Mouse (Mus musculus): ENCODE measurements around the gene Pgghg.

Gene Pgghg

GRCm38 (mm10) chr7:140941222-140942051, at the start of gene Pgghg:
Gene Pgghg (plus strand): TSS chr7:140941391.
- in situ Hi-C loops (cut with MboI; ENCODE audit: low pct_unique_long_range_greater_than_20kb in 1 of 2, low sequenced_read_pairs in 2 of 2, unreplicated experiment in 1 of 2), result no loop called here

GRCm38 (mm10) chr7:140894031-140894430, 47.2 kb upstream of the Pgghg start:
- in situ Hi-C loops (cut with MboI; ENCODE audit: low pct_unique_long_range_greater_than_20kb in 1 of 2, low sequenced_read_pairs in 2 of 2, unreplicated experiment in 1 of 2), result no loop called here

GRCm38 (mm10) chr7:140894611-140895010, 46.6 kb upstream of the Pgghg start:
- in situ Hi-C loops (cut with MboI; ENCODE audit: low pct_unique_long_range_greater_than_20kb in 1 of 2, low sequenced_read_pairs in 2 of 2, unreplicated experiment in 1 of 2), result loop anchor here in 1 of 2 experiments (5.0 kb wide), 1 partner anchor 47 kb away; the partner anchor contains the start of genes Odf3 and Scgb1c1

GRCm38 (mm10) chr7:140897863-140898262, 43.3 kb upstream of the Pgghg start:
- in situ Hi-C loops (cut with MboI; ENCODE audit: low pct_unique_long_range_greater_than_20kb in 1 of 2, low sequenced_read_pairs in 2 of 2, unreplicated experiment in 1 of 2), result loop anchor here in 1 of 2 experiments (5.0 kb wide), 1 partner anchor 51 kb away; the partner anchor contains the start of genes Odf3 and Scgb1c1

GRCm38 (mm10) chr7:140899121-140899520, 42.1 kb upstream of the Pgghg start:
- in situ Hi-C loops (cut with MboI; ENCODE audit: low pct_unique_long_range_greater_than_20kb in 1 of 2, low sequenced_read_pairs in 2 of 2, unreplicated experiment in 1 of 2), result loop anchor here in 1 of 2 experiments (5.0 kb wide), 1 partner anchor 52 kb away; the partner anchor contains the start of genes Odf3 and Scgb1c1

GRCm38 (mm10) chr7:140900220-140900619, 41.0 kb upstream of the Pgghg start, which contains the start of gene Cox8b:
Gene Cox8b (minus strand): TSS chr7:140900446.
- in situ Hi-C loops (cut with MboI; ENCODE audit: low pct_unique_long_range_greater_than_20kb in 1 of 2, low sequenced_read_pairs in 2 of 2, unreplicated experiment in 1 of 2), result loop anchor here in 1 of 2 experiments (5.0 to 25.0 kb wide), 2 partner anchors 58 to 287 kb away; partner anchors contain the start of genes Hras and Lrrc56

- in situ Hi-C loops (cut with MboI; ENCODE audit: low pct_unique_long_range_greater_than_20kb in 1 of 2, low sequenced_read_pairs in 2 of 2, unreplicated experiment in 1 of 2), result loop anchor here in 1 of 2 experiments (5.0 to 25.0 kb wide), 2 partner anchors 60 to 285 kb away; partner anchors contain the start of genes Hras and Lrrc56
Observed at GRCm38 (mm10) chr7:140902036-140902875, 38.9 kb upstream of the Pgghg start.

GRCm38 (mm10) chr7:140903212-140903611, 38.0 kb upstream of the Pgghg start:
- in situ Hi-C loops (cut with MboI; ENCODE audit: low pct_unique_long_range_greater_than_20kb in 1 of 2, low sequenced_read_pairs in 2 of 2, unreplicated experiment in 1 of 2), result loop anchor here in 1 of 2 experiments (5.0 to 25.0 kb wide), 2 partner anchors 61 to 284 kb away; partner anchors contain the start of genes Hras and Lrrc56

GRCm38 (mm10) chr7:140905642-140906081, 35.5 kb upstream of the Pgghg start:
- in situ Hi-C loops (cut with MboI; ENCODE audit: low pct_unique_long_range_greater_than_20kb in 1 of 2, low sequenced_read_pairs in 2 of 2, unreplicated experiment in 1 of 2), result loop anchor here in 1 of 2 experiments (25.0 kb wide), 1 partner anchor 282 kb away; the partner anchor contains the start of genes Hras and Lrrc56

GRCm38 (mm10) chr7:140907131-140907530, 34.1 kb upstream of the Pgghg start:
- in situ Hi-C loops (cut with MboI; ENCODE audit: low pct_unique_long_range_greater_than_20kb in 1 of 2, low sequenced_read_pairs in 2 of 2, unreplicated experiment in 1 of 2), result loop anchor here in 1 of 2 experiments (25.0 kb wide), 1 partner anchor 280 kb away; the partner anchor contains the start of genes Hras and Lrrc56

GRCm38 (mm10) chr7:140907697-140908096, 33.5 kb upstream of the Pgghg start:
- in situ Hi-C loops (cut with MboI; ENCODE audit: low pct_unique_long_range_greater_than_20kb in 1 of 2, low sequenced_read_pairs in 2 of 2, unreplicated experiment in 1 of 2), result loop anchor here in 1 of 2 experiments (25.0 kb wide), 1 partner anchor 280 kb away; the partner anchor contains the start of genes Hras and Lrrc56

- in situ Hi-C loops (cut with MboI; ENCODE audit: low pct_unique_long_range_greater_than_20kb in 1 of 2, low sequenced_read_pairs in 2 of 2, unreplicated experiment in 1 of 2), result loop anchor here in 1 of 2 experiments (25.0 kb wide), 1 partner anchor 279 kb away; the partner anchor contains the start of genes Hras and Lrrc56
Observed at GRCm38 (mm10) chr7:140908181-140908580, 33.0 kb upstream of the Pgghg start.

- in situ Hi-C loops (cut with MboI; ENCODE audit: low pct_unique_long_range_greater_than_20kb in 1 of 2, low sequenced_read_pairs in 2 of 2, unreplicated experiment in 1 of 2), result loop anchor here in 1 of 2 experiments (25.0 kb wide), 1 partner anchor 279 kb away; the partner anchor contains the start of genes Hras and Lrrc56
Observed at GRCm38 (mm10) chr7:140908634-140909107, 32.5 kb upstream of the Pgghg start.

GRCm38 (mm10) chr7:140912293-140912692, 28.9 kb upstream of the Pgghg start:
- in situ Hi-C loops (cut with MboI; ENCODE audit: low pct_unique_long_range_greater_than_20kb in 1 of 2, low sequenced_read_pairs in 2 of 2, unreplicated experiment in 1 of 2), result loop anchor here in 1 of 2 experiments (25.0 kb wide), 1 partner anchor 275 kb away; the partner anchor contains the start of genes Hras and Lrrc56

- in situ Hi-C loops (cut with MboI; ENCODE audit: low pct_unique_long_range_greater_than_20kb in 1 of 2, low sequenced_read_pairs in 2 of 2, unreplicated experiment in 1 of 2), result loop anchor here in 1 of 2 experiments (25.0 kb wide), 1 partner anchor 274 kb away; the partner anchor contains the start of genes Hras and Lrrc56
Observed at GRCm38 (mm10) chr7:140912846-140913482, 28.2 kb upstream of the Pgghg start.

- in situ Hi-C loops (cut with MboI; ENCODE audit: low pct_unique_long_range_greater_than_20kb in 1 of 2, low sequenced_read_pairs in 2 of 2, unreplicated experiment in 1 of 2), result loop anchor here in 1 of 2 experiments (25.0 kb wide), 1 partner anchor 273 kb away; the partner anchor contains the start of genes Hras and Lrrc56
Observed at GRCm38 (mm10) chr7:140914031-140914690, 27.0 kb upstream of the Pgghg start.

Measured in mouse embryonic stem cell (cell line).